Mouse (Mus musculus) megakaryocyte progenitor cell, adult 5-6 weeks (primary cell): ENCODE measurements around the gene Ap2a1. TPM values are rescaled to one million over a fixed set of nuclear protein-coding genes. Genes with fewer than 3 reads are reported as not detected.

Experiments used
- ATAC-seq: replicated peaks from 2 replicates; pipeline ENCODE4 v1.8.0; 2016; ENCODE audit warnings: mild to moderate bottlenecking, moderate TSS enrichment, inconsistent platforms; ENCODE audit not compliant: poor library complexity
- total RNA-seq, 2 experiments: library from RNA; stranded (forward) in 1 of 2; stranded (reverse) in 1 of 2; fragments of 157-497, 149-512 nt in 1 of 2; fragments of 200-1000 nt in 1 of 2; gene quantifications; 2 replicates each; pipeline versions ENCODE4 v1.2.3 to v1.2.4; 2015 to 2017

Gene Ap2a1
- total RNA-seq, 2 experiments from 2014 or later = 25.8 to 40.4 TPM

GRCm38 (mm10) chr7:44852259-44853027 lies 76.9 kb downstream of the Ap2a1 start:
- no peak for ATAC-seq

DNA sequence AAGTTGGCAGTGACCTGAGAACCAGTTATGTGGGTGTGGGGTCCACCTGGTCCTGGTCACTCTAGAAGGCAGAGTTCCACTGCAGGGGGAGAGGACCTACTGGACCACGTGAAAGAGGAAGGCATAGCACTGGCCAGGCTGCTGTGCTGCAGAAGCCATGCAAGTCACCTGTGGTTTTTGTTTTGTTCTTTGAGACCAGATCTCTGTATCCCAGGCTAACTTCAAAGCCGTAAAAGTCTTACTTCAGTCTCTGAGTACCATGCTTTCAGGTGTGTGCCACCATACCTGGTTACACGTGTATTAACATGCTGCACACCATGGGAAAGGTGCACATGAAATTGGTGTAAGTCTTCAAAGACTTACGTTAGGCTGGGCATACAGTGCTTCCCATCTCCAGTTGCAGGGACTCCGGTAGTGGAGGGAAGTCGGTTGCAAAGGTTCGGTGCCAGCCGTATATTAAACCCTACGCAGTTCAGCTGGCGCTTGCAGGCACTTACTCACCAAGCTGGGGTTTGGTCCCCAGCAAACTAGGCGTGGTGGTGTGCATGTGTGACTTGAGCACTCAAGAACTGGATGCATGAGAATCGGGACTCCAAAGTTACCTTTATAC lies 77.6 kb downstream of the Ap2a1 start:
- no peak for ATAC-seq

DNA sequence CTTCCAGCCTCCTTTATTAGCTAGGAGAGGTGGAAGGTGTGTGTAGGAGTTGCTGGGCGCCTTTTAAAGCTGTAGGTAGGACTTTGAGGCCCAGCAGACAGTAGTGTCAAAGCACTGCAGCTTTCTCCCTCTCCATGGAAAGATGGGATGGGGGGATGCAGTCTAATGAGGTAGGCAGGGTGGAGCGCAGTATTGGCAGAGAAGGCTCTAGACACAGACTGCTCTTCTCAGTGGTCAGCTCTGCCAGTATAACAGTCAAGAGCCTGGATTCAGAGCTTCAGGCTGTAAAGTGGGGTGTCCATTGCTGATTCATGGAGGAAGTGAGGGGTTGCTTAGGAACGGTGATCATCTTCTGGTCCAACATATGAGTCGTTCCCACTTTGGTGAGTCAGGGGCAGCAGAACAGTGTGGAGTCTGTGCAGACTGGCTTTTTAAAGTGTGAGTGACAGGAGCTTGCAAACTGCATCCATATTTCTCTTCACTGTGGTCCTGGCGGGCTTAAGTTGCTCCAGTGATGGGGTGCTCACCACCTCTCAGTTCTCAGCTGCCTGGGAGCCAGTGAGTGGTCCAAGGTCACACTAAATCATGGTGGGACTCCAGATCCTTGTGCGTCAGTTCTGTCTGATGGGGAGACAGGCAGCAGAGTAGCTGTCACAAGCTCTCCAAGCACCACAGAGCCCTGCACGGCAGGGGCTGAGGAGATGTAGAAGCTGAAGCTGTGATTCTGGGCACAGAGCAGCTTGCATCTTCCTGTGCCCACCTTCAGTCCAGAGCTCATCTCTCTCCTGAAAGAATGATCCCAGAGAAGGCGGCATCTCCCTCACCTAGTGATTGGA lies 78.3 kb downstream of the Ap2a1 start:
- ATAC-seq = no peak

Other genes starting within 250 kb of the Ap2a1 start
Only the 30 nearest of the 31 such genes appear.
- gene Izumo2, start 220.8 kb downstream of the Ap2a1 start, total RNA-seq (2015) = not detected in 2 replicates
- gene Izumo2, start 220.8 kb downstream of the Ap2a1 start, total RNA-seq (2017) = not detected in 2 replicates
- 37.1 and 37.4 TPM in 2 replicates for gene Vrk3, start 181.1 kb downstream of the Ap2a1 start, total RNA-seq (2015)
- gene Vrk3, start 181.1 kb downstream of the Ap2a1 start, total RNA-seq (2017) = 36.0 and 51.4 TPM in 2 replicates
- gene Zfp473, start 178.4 kb downstream of the Ap2a1 start, total RNA-seq (2015) = 1.2 and 1.5 TPM in 2 replicates
- 1.0 and 2.6 TPM in 2 replicates for gene Zfp473, start 178.4 kb downstream of the Ap2a1 start, total RNA-seq (2017)
- 39.8 and 47.3 TPM in 2 replicates for gene Nup62, start 113.4 kb downstream of the Ap2a1 start, total RNA-seq (2015)
- 126 and 140 TPM in 2 replicates for gene Nup62, start 113.4 kb downstream of the Ap2a1 start, total RNA-seq (2017)
- 0.17 and 1.0 TPM in 2 replicates for gene Il4i1, start 113.1 kb downstream of the Ap2a1 start, total RNA-seq (2015)
- 0.17 and 0.25 TPM in 2 replicates for gene Il4i1, start 113.1 kb downstream of the Ap2a1 start, total RNA-seq (2017)
- gene Atf5, start 112.8 kb downstream of the Ap2a1 start, total RNA-seq (2015) = 4.0 and 4.8 TPM in 2 replicates
- gene Atf5, start 112.8 kb downstream of the Ap2a1 start, total RNA-seq (2017) = 1.5 and 1.9 TPM in 2 replicates
- 8.0 and 10.4 TPM in 2 replicates for gene Akt1s1, start 80.5 kb downstream of the Ap2a1 start, total RNA-seq (2015)
- 23.9 and 24.9 TPM in 2 replicates for gene Akt1s1, start 80.5 kb downstream of the Ap2a1 start, total RNA-seq (2017)
- gene Tbc1d17, start 80.4 kb downstream of the Ap2a1 start, total RNA-seq (2015) = 15.2 and 19.2 TPM in 2 replicates
- gene Tbc1d17, start 80.4 kb downstream of the Ap2a1 start, total RNA-seq (2017) = 13.6 and 13.8 TPM in 2 replicates
- gene Pnkp, start 72.4 kb downstream of the Ap2a1 start, total RNA-seq (2015) = 43.4 and 49.9 TPM in 2 replicates
- 60.7 and 69.8 TPM in 2 replicates for gene Pnkp, start 72.4 kb downstream of the Ap2a1 start, total RNA-seq (2017)
- 55.3 and 63.9 TPM in 2 replicates for gene Ptov1, start 59.7 kb downstream of the Ap2a1 start, total RNA-seq (2015)
- 25.5 and 41.5 TPM in 2 replicates for gene Ptov1, start 59.7 kb downstream of the Ap2a1 start, total RNA-seq (2017)
- 26.0 and 36.8 TPM in 2 replicates for gene Med25, start 36.8 kb downstream of the Ap2a1 start, total RNA-seq (2015)
- 11.4 and 14.5 TPM in 2 replicates for gene Med25, start 36.8 kb downstream of the Ap2a1 start, total RNA-seq (2017)
- gene Fuz, start 33.4 kb downstream of the Ap2a1 start, total RNA-seq (2015) = 9.8 and 10.6 TPM in 2 replicates
- 16.6 and 19.9 TPM in 2 replicates for gene Fuz, start 33.4 kb downstream of the Ap2a1 start, total RNA-seq (2017)
- not detected in 2 replicates for gene Tsks, start 13.7 kb upstream of the Ap2a1 start, total RNA-seq (2015)
- gene Tsks, start 13.7 kb upstream of the Ap2a1 start, total RNA-seq (2017) = not detected in 2 replicates
- 0.42 and 0.54 TPM in 2 replicates for gene Cpt1c, start 45.4 kb upstream of the Ap2a1 start, total RNA-seq (2015)
- gene Cpt1c, start 45.4 kb upstream of the Ap2a1 start, total RNA-seq (2017) = 0.25 and 1.6 TPM in 2 replicates
- 147 and 153 TPM in 2 replicates for gene Prmt1, start 57.1 kb upstream of the Ap2a1 start, total RNA-seq (2015)
- gene Prmt1, start 57.1 kb upstream of the Ap2a1 start, total RNA-seq (2017) = 113 and 135 TPM in 2 replicates
- 71.9 and 79.5 TPM in 2 replicates for gene Irf3, start 68.2 kb upstream of the Ap2a1 start, total RNA-seq (2015)
- gene Irf3, start 68.2 kb upstream of the Ap2a1 start, total RNA-seq (2017) = 70.4 and 89.4 TPM in 2 replicates
- 22.6 and 25.9 TPM in 2 replicates for gene Bcl2l12, start 69.2 kb upstream of the Ap2a1 start, total RNA-seq (2015)
- 26.2 and 28.0 TPM in 2 replicates for gene Bcl2l12, start 69.2 kb upstream of the Ap2a1 start, total RNA-seq (2017)
- 19.5 and 21.9 TPM in 2 replicates for gene Scaf1, start 86.9 kb upstream of the Ap2a1 start, total RNA-seq (2015)
- 8.7 and 11.2 TPM in 2 replicates for gene Scaf1, start 86.9 kb upstream of the Ap2a1 start, total RNA-seq (2017)
- 4.8 and 6.1 TPM in 2 replicates for gene Rras, start 88.5 kb upstream of the Ap2a1 start, total RNA-seq (2015)
- 1.1 TPM in 1 of 2 replicates, not detected in the other for gene Rras, start 88.5 kb upstream of the Ap2a1 start, total RNA-seq (2017)
- 20.5 and 21.7 TPM in 2 replicates for gene Prr12, start 123.4 kb upstream of the Ap2a1 start, total RNA-seq (2015)
- gene Prr12, start 123.4 kb upstream of the Ap2a1 start, total RNA-seq (2017) = 2.8 and 4.0 TPM in 2 replicates
- gene Nosip, start 132.9 kb upstream of the Ap2a1 start, total RNA-seq (2015) = 39.7 and 45.0 TPM in 2 replicates
- 46.8 and 49.2 TPM in 2 replicates for gene Nosip, start 132.9 kb upstream of the Ap2a1 start, total RNA-seq (2017)
- gene Prrg2, start 133.2 kb upstream of the Ap2a1 start, total RNA-seq (2015) = 2.6 and 4.7 TPM in 2 replicates
- 3.0 and 4.2 TPM in 2 replicates for gene Prrg2, start 133.2 kb upstream of the Ap2a1 start, total RNA-seq (2017)
- 4.6 and 7.8 TPM in 2 replicates for gene Rcn3, start 162.7 kb upstream of the Ap2a1 start, total RNA-seq (2015)
- 5.4 TPM in 2 replicates for gene Rcn3, start 162.7 kb upstream of the Ap2a1 start, total RNA-seq (2017)
- 0.54 and 0.62 TPM in 2 replicates for gene Fcgrt, start 174.4 kb upstream of the Ap2a1 start, total RNA-seq (2015)
- 3.9 TPM in 2 replicates for gene Fcgrt, start 174.4 kb upstream of the Ap2a1 start, total RNA-seq (2017)
- 3,046 and 3,197 TPM in 2 replicates for gene Rps11, start 194.9 kb upstream of the Ap2a1 start, total RNA-seq (2015)
- gene Rps11, start 194.9 kb upstream of the Ap2a1 start, total RNA-seq (2017) = 1,081 and 1,541 TPM in 2 replicates
- 2,930 and 3,118 TPM in 2 replicates for gene Rpl13a, start 199.3 kb upstream of the Ap2a1 start, total RNA-seq (2015)
- gene Rpl13a, start 199.3 kb upstream of the Ap2a1 start, total RNA-seq (2017) = 3,320 and 3,859 TPM in 2 replicates
- gene Gm45713, start 206.7 kb upstream of the Ap2a1 start, total RNA-seq (2015) = not detected in 2 replicates
- gene Gm45713, start 206.7 kb upstream of the Ap2a1 start, total RNA-seq (2017) = 1.4 TPM in 1 of 2 replicates, not detected in the other
- gene Flt3l, start 206.9 kb upstream of the Ap2a1 start, total RNA-seq (2015) = 8.2 and 8.5 TPM in 2 replicates
- gene Flt3l, start 206.9 kb upstream of the Ap2a1 start, total RNA-seq (2017) = 4.7 and 7.0 TPM in 2 replicates
- gene Pih1d1, start 224.8 kb upstream of the Ap2a1 start, total RNA-seq (2015) = 114 and 146 TPM in 2 replicates
- 34.9 and 61.8 TPM in 2 replicates for gene Pih1d1, start 224.8 kb upstream of the Ap2a1 start, total RNA-seq (2017)
- gene Aldh16a1, start 225.1 kb upstream of the Ap2a1 start, total RNA-seq (2015) = 57.5 and 59.3 TPM in 2 replicates
- gene Aldh16a1, start 225.1 kb upstream of the Ap2a1 start, total RNA-seq (2017) = 23.4 and 25.8 TPM in 2 replicates